Mouse (Mus musculus) limb, embryonic 14.5 days (tissue): ENCODE results near the gene Cct2. TPM values are rescaled to one million over a fixed set of nuclear protein-coding genes. Genes with fewer than 3 reads are reported as not detected.

Experiments
- ATAC-seq: fragments of 200-750 bp; cut with Nextera tagmentation; 2 replicates; pipeline ENCODE4 v1.8.0; 2017; ENCODE audit warnings: low read depth, moderate number of reproducible peaks, moderate TSS enrichment; ENCODE audit not compliant: low FRiP score
- DNase-seq: peaks from one replicate; pipeline ENCODE4 v3.0.0-alpha.2; 2015; ENCODE audit warnings: low spot score
- H3K27ac ChIP-seq: fragments of 300-500 bp; sonication (generic); replicated peaks from 2 replicates; pipeline ENCODE4 v1.5.1; 2014; ENCODE audit warnings: low read depth, mild to moderate bottlenecking, low read length, moderate library complexity, mixed read lengths
- H3K27me3 ChIP-seq: fragments of 300-500 bp; sonication (generic); 2 replicates; pipeline ENCODE4 v1.6.1; 2014; ENCODE audit warnings: low read length, mixed read lengths; ENCODE audit not compliant: control insufficient read depth, insufficient read depth
- H3K36me3 ChIP-seq: fragments of 300-500 bp; sonication (generic); 2 replicates; pipeline ENCODE4 v1.6.1; 2014; ENCODE audit warnings: mild to moderate bottlenecking, low read length, moderate library complexity, mixed read lengths; ENCODE audit not compliant: control insufficient read depth, insufficient read depth
- H3K4me1 ChIP-seq: fragments of 300-500 bp; sonication (generic); 2 replicates; pipeline ENCODE4 v1.6.1; 2014; ENCODE audit warnings: antibody characterized with exemption, low read length, mixed read lengths; ENCODE audit not compliant: control insufficient read depth, insufficient read depth
- H3K4me2 ChIP-seq: fragments of 300-500 bp; sonication (generic); replicated peaks from 2 replicates; pipeline ENCODE4 v1.6.1; 2014; ENCODE audit warnings: low read depth, mild to moderate bottlenecking, low read length, moderate library complexity; ENCODE audit not compliant: severe bottlenecking
- H3K4me3 ChIP-seq: fragments of 300-500 bp; sonication (generic); replicated peaks from 2 replicates; pipeline ENCODE4 v1.5.1; 2014; ENCODE audit warnings: low read length
- H3K9ac ChIP-seq: fragments of 300-500 bp; sonication (generic); 2 replicates; pipeline ENCODE4 v1.6.1; 2014; ENCODE audit warnings: mild to moderate bottlenecking, low read depth, low read length, moderate library complexity; ENCODE audit not compliant: severe bottlenecking
- H3K9me3 ChIP-seq: fragments of 300-500 bp; sonication (generic); 2 replicates; pipeline ENCODE4 v1.6.1; 2016; ENCODE audit warnings: low read length; ENCODE audit not compliant: control insufficient read depth
- POLR2A ChIP-seq: fragments of 200-500 bp; IDR thresholded peaks from 2 replicates; pipeline ENCODE4 v1.8.0; 2012; ENCODE audit warnings: inconsistent platforms, mild to moderate bottlenecking, moderate library complexity, borderline replicate concordance; ENCODE audit not compliant: insufficient read depth, insufficient read length; ENCODE audit errors: extremely low read depth
- WGBS: fragments of 180-500 bp; shearing (Covaris S2); extraction: QIAGEN DNeasy Blood & Tissue Kit; methylation state at CpG from one replicate; pipeline ENCODE4 v1.1.7; 2014; 5-methylcytosine and 5-hydroxymethylcytosine counted together
- polyA plus RNA-seq, 2 experiments: library from polyadenylated mRNA; depleted of rRNA in 1 of 2; stranded (reverse) in 1 of 2; unstranded in 1 of 2; fragments of >200 nt; fragmentation: Nextera tagmentation in 1 of 2; extraction: Ambion mirVana in 1 of 2; gene quantifications; 2 replicates each; pipeline versions ENCODE4 v1.2.1 to v1.2.3; 2012 to 2014

Gene Cct2
- polyA plus RNA-seq, 2 experiments, result 231 to 262 TPM

DNA sequence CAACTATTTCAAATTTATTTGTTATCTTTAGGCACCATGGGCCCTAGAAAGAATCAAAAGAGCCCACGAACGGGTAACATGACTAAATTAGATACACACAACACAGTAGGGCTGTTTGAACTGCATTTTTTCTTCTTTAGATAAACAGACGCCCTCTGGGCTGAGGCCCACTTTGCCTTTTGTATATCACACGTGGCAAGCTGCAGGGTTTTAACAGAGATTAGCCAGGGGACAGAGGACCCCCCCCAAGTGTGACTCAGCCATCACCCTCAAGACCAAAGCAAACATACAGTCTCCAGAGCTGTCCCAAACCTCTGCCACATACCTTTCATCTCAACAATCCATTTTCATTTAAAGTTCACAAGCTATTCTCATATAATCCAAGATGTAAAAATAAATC lies 42.6 kb upstream of the Cct2 start:
- ATAC-seq (no peak), DNase-seq (no peak)
- Histone ChIP-seq H3K27ac (no peak overlapping the region), H3K9me3 (no peaks in the 10 kb centered on the region), H3K4me1 (no peaks in the 10 kb centered on the region), H3K27me3 (no peaks in the 10 kb centered on the region), H3K9ac (no peak overlapping the region), H3K4me3 (no peak overlapping the region), H3K4me2 (no peak overlapping the region), H3K36me3 (no peaks in the 10 kb centered on the region)
- 27% methylated on average over 4 of the region's 4 CpGs for WGBS
- TF ChIP-seq POLR2A, result no peak

DNA sequence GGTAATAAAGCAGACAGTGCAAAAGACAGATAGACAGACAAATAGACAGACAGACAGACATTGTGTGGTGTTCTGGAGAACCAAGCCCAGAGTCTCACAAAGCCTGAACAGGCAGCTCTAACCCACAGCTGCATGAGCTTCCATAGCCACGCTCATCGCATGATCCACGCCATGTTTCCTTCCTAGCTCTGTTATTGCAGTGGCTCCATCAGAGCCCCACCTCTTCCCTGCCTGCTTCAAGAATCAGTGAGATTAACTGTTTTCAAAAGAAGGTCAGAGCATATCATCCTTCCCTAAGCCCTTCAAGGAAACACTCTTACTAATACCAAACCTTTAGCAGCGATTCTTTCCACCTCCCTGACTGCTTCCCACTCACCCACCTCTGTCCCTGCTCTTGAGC lies 41.4 kb upstream of the Cct2 start:
- 66% methylated on average over 4 of the region's 4 CpGs for WGBS
- Histone ChIP-seq H3K27me3 (no peaks in the 10 kb centered on the region), H3K9me3 (no peaks in the 10 kb centered on the region), H3K36me3 (no peaks in the 10 kb centered on the region), H3K4me1 (no peaks in the 10 kb centered on the region), H3K9ac (no peak overlapping the region), H3K4me2 (no peak overlapping the region), H3K27ac (no peak overlapping the region), H3K4me3 (no peak overlapping the region)
- DNase-seq (no peak), ATAC-seq (no peak)
- TF ChIP-seq POLR2A, result no peak

DNA sequence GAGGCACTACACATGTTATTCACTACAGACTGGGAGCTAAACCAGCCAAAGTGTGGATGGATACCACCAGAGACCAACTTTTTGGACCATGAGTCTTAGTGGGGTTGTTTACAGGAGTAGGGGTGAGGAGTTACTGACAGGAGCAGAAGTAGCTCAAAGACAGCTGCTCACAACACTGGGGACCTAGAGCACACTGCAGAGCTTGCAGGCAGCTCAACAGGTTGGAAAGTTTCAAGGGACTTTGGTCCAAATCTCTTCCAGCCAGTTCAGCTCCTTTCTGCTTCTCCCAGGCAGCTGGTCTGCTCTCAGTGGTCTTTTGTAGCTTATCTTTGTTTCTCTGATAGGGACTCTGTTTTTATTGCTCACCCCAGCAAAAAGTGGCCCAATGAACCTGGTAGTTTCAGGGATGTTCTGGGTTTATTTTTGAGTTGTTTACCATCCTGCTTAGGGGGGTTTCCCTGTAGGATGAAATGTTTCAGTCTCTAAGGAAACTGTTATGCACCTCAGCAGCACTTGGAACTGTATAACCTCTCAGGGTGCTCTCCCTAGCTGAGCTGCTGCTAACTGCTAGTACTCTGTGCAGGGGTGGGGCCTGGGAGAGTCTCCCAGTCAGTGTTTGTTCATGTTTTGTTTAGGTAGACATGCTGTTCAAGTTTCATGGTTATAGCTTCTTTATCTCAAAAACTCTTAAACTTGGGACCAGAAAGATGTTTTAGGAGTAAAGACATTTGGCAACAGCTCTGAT lies 40.4 kb upstream of the Cct2 start:
- TF ChIP-seq POLR2A, result no peak
- no peak for ATAC-seq
- no peak overlapping the region for H3K4me2 ChIP-seq

DNA sequence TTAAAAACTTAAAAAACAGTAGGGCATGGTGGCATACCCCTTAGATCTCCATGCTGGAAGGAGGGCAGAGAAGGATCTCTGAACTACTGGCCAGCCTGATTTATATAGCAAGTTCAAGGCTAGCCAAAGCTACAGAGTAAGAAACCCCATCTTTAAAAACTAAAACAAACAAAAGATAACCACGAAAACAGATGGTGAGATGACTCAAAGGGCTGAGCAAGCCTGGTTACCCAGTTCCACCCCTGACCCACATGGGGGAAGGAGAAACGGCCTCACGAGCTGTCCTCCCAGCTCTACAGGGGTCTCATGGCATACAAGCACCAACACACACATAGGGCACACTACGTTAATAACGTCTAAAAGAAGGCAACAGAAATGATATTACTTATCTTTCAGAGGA lies 36.6 kb upstream of the Cct2 start:
- no peak for DNase-seq
- Histone ChIP-seq H3K27me3 (no peaks in the 10 kb centered on the region), H3K4me3 (no peak overlapping the region), H3K9me3 (no peaks in the 10 kb centered on the region), H3K9ac (no peak overlapping the region), H3K36me3 (peaks cover 8% of the 10 kb centered on the region; the same call in 1 of the 2 replicates), H3K4me2 (no peak overlapping the region), H3K27ac (no peak overlapping the region), H3K4me1 (0 out of 2 replicates have a peak, but pooled peaks cover 6% of the 10 kb centered on the region)
- ATAC-seq, result no peak
- TF ChIP-seq POLR2A, result no peak
- WGBS, result 85% methylated on average over 5 of the region's 5 CpGs

More for the DNA sequence above, 40.4 kb upstream of the Cct2 start:
- no peak for DNase-seq
- H3K9ac ChIP-seq, result no peak overlapping the region
- no peak overlapping the region for H3K4me3 ChIP-seq
- H3K27me3 ChIP-seq, result no peaks in the 10 kb centered on the region
- H3K27ac ChIP-seq, result no peak overlapping the region
- H3K4me1 ChIP-seq, result no peaks in the 10 kb centered on the region
- H3K36me3 ChIP-seq, result no peaks in the 10 kb centered on the region
- no peaks in the 10 kb centered on the region for H3K9me3 ChIP-seq

DNA sequence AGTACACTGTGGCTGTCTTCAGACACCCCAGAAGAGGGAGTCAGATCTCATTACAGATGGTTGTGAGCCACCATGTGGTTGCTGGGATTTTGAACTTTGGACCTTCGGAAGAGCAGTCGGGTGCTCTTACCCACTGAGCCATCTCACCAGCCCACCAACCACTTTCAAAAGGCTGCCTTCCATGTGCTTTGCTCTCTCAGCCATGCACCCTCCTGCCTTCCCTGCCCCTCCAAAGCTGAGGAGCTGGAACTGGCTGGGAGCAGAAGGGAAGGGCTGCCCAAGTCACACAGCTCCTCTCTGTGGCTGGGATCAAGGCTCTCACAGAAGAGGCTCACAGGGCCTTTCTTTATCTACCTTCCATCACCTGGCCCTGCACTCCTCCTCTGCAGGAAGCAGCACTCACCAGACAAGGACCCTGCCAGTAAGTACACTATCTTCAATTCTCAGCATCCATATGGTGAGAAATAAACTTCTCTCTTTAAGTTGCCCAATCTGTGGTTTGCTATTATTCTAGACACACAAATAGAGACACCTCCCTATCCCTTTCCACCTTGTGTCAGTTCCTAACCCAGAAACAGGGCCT lies 33.6 kb upstream of the Cct2 start:
- H3K4me3 ChIP-seq, result no peak overlapping the region
- ATAC-seq (no peak), DNase-seq (no peak)
- 72% methylated on average over 2 of the region's 2 CpGs for WGBS
- no peak overlapping the region for H3K9ac ChIP-seq
- no peaks in the 10 kb centered on the region for H3K9me3 ChIP-seq
- H3K27ac ChIP-seq, result no peak overlapping the region
- no peak for TF ChIP-seq POLR2A
- H3K4me1 ChIP-seq, result peaks cover 11% of the 10 kb centered on the region; the same call in 1 of the 2 replicates
- no peak overlapping the region for H3K4me2 ChIP-seq
- H3K27me3 ChIP-seq, result no peaks in the 10 kb centered on the region
- H3K36me3 ChIP-seq, result peaks cover 19% of the 10 kb centered on the region
